Mouse (Mus musculus) 416B (cell line): ENCODE measurements around the gene Hprt.
"Not testable (repeated sequence)": the region's sequence is repeated elsewhere in the genome, so short reads cannot be mapped to it uniquely, and the experiment has no call there.

Source experiments
- DNase-seq: peaks from one replicate; pipeline ENCODE4 v3.0.0; 2011; ENCODE audit warnings: low read depth

Gene Hprt

GRCm38 (mm10) chrX:52987905-52988783 lies at the start of gene Hprt:
Gene Hprt (plus strand): TSS chrX:52988137.
- peak; percentile 88 for DNase-seq

- no peak for DNase-seq
Measured at GRCm38 (mm10) chrX:52945509-52945908, 42.4 kb upstream of the Hprt start.

- DNase-seq: peak; percentile 47
Measured at GRCm38 (mm10) chrX:52949713-52950112, 38.2 kb upstream of the Hprt start.

- peak; percentile 50 for DNase-seq
Measured at GRCm38 (mm10) chrX:52956942-52957341, 31.0 kb upstream of the Hprt start.

- no peak for DNase-seq
Measured at GRCm38 (mm10) chrX:52961559-52962110, 26.3 kb upstream of the Hprt start.

- no peak for DNase-seq
Measured at GRCm38 (mm10) chrX:52965149-52965548, 22.8 kb upstream of the Hprt start.

- DNase-seq: peak; percentile 84
Measured at GRCm38 (mm10) chrX:52971211-52972006, 16.5 kb upstream of the Hprt start.

- DNase-seq: no peak
Measured at GRCm38 (mm10) chrX:52972129-52972528, 15.8 kb upstream of the Hprt start.

- DNase-seq: peak; percentile 81
Measured at GRCm38 (mm10) chrX:52972680-52973079, 15.3 kb upstream of the Hprt start.

GRCm38 (mm10) chrX:52978576-52978975 lies 9.4 kb upstream of the Hprt start:
- DNase-seq: no peak

GRCm38 (mm10) chrX:52981378-52981777 lies 6.6 kb upstream of the Hprt start:
- DNase-seq: no peak

- not testable (repeated sequence) for DNase-seq
Measured at GRCm38 (mm10) chrX:52994726-52995125, 6.8 kb downstream of the Hprt start.

GRCm38 (mm10) chrX:53004887-53005286 lies 16.9 kb downstream of the Hprt start:
- peak; percentile 75 for DNase-seq

GRCm38 (mm10) chrX:53006062-53006461 lies 18.1 kb downstream of the Hprt start:
- peak; percentile 87 for DNase-seq

- peak; percentile 29 for DNase-seq
Measured at GRCm38 (mm10) chrX:53015549-53015948, 27.6 kb downstream of the Hprt start.

- DNase-seq: no peak
Measured at GRCm38 (mm10) chrX:53023021-53023420, 35.1 kb downstream of the Hprt start.

GRCm38 (mm10) chrX:53024268-53024667 lies 36.3 kb downstream of the Hprt start:
- peak; percentile 77 for DNase-seq

- DNase-seq: no peak
Measured at GRCm38 (mm10) chrX:53025471-53026223, 37.7 kb downstream of the Hprt start.

- DNase-seq: no peak
Measured at GRCm38 (mm10) chrX:53029559-53029958, 41.6 kb downstream of the Hprt start.

GRCm38 (mm10) chrX:53038194-53038593 lies 50.3 kb downstream of the Hprt start:
- peak; percentile 44 for DNase-seq

GRCm38 (mm10) chrX:53039651-53040050 lies 51.7 kb downstream of the Hprt start:
- DNase-seq: no peak

GRCm38 (mm10) chrX:53040138-53040537 lies 52.2 kb downstream of the Hprt start:
- DNase-seq: no peak
